Mouse (Mus musculus) cerebellum, adult 9-10 months (tissue): ENCODE data around the gene Rapgef1.
A peak's percentile ranks its signal among the peaks of the same experiment; 100 is the strongest.

Experiments used
- DNase-seq: peaks from one replicate; pipeline ENCODE4 v3.0.0; 2022

The Rapgef1 gene

DNA sequence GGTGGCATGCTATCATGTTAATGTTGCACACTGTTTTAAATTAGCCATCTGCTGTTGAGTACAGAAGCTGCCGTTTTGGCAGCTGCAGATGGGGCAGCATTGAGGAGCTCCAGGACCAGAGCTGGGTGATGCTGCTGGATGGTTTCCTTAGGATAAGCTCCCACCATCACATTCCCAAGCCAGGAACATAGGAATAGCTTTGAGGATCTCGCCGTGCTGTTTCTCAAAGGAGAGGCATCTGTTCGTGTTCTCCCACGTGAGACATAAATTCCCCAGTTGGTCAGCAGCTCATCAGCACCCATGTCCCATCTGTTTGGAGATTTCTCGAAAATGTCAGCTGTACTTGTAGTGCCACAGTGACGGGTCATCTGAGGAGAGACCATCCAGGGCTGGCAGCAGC is 28.3 kb downstream of the Rapgef1 start:
- DNase-seq, result no peak

DNA sequence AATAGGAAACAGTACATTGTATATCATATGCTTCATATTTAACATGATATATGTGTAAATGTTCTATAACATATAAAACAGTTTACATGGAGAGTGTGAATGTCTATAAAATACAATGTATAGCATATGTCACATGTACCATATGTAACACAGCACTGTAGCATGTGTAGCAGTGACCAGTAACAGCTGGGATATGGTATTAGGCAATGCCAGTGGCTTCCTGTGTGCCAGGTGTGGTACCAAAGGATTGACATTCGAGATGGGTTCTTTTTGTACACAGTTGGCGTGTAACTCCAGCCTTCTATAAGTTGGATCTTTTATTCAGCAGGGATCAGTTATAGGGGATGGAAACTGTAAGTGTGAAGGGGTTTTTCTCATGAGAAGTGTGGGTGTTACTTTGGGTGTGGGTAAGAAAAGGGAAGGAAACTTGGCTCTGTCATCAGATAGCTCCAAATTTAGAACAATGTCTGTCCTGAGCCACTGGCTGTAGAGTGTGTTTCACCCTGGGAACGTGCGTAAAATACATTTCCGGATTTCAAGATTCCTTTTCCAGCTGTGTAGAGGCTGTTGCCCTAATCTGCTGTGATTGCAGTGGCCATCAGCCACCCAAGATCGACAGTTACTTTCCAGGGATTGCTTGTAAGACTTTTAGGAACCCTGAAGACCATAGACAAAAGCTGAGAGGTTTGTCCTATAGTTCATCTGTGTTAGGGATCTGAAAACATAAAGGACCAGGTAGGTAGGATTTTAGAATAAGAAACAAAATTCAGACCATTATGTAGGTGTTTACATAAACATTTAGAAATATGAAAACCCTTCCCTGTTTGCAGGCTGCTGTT is 29.7 kb downstream of the Rapgef1 start:
- no peak for DNase-seq

DNA sequence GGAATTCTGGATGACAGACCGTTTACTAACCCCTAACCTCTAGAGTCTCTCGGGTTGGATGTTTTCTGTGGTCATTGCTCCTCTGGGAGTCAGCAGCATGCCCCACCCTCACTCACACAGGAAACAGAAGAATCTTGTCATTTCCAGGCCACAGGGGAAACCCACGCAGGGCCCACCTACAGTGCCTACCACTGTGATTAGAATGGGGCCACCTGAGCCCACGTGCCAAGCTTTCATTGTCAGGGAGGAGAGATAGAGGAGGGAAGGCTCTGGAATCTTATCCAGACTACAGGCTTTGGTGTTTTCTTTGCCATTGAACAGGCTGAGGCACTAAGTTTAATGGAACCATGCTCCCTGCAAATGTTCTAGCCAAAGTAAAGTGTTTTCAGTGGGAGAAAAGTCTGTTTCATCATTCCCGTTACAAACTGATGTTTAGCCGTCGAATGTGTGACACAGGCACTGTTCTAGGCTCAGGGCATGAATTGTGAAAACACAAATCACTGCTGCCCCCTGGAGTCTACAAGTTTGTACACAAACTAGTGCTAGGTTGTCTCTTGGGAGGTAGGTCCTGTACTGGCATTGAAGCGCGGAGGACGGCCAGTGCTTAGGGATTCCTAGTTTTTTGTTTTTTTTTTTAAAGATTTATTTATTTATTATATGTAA is 30.4 kb downstream of the Rapgef1 start:
- DNase-seq, result no peak

DNA sequence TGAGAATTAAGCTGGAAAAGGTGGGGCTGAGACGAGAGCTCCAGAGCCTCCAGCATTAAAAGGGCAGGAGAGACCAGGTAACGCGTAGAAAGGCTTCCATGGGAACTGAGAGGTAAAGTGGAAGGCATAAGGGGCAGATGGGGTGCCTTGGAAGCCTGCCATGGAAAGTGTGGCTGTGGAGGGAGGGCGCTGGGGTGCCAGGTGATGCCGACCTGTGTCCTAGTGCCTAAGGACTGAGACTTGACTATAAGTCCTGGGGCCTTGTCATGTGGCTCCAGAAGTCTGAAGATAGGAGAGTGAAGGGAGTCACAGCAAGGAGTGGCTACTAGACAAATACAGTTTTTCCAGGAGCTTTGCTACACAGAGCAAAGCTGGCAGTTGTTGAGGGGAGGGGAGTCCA is 32.4 kb downstream of the Rapgef1 start:
- peak; percentile 69 for DNase-seq

DNA sequence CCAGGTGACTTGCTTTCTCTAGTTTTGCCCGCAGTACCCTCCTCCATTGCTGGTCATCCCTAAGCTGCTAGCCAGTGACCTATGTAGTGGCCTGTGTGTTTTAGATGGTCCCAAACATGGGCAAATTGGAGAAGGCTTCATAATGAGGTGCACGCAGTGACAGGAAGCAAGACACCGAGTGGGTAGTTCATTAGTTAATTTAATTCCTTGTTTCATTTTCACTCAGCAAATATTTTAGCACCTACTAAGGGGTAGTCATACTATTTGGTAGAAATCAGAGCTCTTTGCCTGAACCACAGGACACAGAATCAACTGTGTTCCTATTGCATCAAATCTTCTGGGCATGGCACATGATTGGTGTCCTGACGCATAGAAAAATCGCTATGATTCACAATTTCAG is 35.9 kb downstream of the Rapgef1 start:
- DNase-seq, result no peak

DNA sequence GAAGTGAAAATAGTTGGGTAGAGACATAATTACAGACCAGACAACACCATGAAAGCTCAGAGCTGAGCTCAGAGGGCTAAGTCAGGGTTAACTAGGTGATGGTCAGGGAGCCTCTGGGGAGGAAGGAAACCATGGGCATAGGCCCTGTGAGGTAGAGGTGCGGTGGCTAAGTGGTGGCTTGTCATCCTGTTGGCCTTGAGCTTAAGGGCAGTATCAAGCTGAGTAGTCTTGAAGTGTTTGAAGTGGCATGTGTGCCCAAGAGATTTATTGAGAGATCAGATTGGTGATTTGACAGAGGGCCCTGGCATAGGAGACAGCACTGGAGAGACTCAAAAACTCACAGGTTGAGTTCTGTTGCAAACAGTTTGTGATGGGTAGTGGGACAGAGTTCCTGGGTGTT is 36.6 kb downstream of the Rapgef1 start:
- DNase-seq, result no peak

DNA sequence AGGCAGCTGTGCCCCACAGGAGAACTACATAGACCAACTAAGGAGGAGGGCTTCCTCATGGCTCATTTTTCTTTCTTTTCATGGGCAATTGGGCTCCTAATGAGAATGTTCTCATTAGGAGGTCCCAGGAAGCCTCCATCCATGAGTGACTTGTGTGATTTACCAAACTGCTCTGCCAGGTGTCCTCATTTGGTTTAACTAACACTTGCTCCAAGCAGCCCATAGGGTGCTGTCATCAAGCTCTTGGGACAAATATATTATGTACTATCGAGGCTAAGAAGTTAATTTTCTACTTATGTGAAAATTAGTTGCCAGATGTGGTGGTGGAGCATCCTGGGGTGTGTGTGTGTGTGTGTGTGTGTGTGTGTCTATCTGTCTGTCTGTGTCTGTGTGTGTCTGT is 37.6 kb downstream of the Rapgef1 start:
- no peak for DNase-seq

DNA sequence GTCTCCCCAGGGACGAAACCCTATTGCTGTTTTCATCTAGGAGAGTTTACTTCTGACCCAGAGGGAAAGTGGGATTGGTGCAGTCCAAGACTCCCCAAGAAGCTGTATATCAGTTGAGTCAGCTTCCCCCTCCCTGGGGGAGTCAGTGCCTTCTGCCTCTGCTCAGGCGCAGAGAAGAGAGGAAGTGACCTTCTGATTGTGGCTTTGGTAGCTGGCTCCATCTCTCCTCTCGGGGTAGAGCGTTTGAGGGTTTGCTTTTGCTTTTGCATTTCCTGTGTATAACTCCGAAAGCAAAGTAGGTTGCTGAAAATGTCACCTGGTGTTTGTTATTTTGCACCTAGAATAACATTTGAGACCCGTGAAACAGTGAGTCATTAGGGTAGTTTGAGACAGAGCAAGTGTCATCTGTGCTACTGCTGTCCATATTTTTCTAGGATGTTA is 42.3 kb downstream of the Rapgef1 start:
- no peak for DNase-seq

DNA sequence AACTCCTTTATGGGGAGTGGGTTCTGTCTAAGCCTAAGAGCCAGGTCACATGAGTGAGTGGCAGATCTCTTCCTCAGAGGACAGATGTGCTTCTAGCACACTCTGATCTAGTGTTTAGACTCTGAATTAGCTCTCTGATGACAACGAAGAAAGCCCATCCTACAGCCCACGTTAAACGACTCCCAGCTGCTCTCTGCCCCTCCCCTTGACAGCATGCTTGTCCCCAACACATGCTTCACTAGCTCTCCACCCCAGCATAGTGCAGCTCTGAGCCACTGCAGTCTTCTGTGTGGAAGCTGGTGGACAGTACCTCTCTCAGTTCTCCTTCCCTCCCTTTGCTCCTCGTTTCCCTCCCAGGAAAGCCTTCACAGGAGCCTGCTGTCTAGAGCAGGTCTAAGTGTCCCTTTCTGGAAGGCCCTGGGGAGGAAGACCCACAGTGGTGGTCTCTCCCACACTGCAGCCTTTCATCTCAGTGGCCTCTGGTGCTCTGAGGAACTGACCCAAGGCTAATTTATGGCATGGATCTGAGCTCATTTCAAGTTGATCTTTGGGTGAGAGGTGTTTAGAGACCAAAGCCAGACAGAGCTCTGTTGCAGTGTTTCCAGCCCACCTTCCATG is 43.8 kb downstream of the Rapgef1 start:
- DNase-seq, result no peak

DNA sequence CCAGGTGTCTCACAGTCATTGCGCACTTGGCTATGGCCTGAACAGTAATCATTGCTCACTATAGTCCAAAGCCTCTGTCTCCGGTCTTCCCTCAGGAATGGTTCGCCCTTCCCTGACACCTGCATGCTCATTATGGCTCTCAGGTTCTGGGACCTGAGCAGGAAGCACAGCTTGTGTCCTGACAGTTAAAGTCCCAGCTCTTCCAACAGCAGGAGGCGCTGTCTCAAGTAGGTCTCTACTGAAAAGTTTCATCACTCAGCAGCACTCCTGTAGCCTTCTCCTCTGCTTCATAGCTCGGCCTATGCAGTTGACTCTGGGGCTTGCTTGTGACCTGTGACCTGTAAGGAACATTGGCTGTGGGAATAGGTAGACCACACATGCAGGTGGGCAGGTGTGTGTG is 45.9 kb downstream of the Rapgef1 start:
- DNase-seq, result no peak

DNA sequence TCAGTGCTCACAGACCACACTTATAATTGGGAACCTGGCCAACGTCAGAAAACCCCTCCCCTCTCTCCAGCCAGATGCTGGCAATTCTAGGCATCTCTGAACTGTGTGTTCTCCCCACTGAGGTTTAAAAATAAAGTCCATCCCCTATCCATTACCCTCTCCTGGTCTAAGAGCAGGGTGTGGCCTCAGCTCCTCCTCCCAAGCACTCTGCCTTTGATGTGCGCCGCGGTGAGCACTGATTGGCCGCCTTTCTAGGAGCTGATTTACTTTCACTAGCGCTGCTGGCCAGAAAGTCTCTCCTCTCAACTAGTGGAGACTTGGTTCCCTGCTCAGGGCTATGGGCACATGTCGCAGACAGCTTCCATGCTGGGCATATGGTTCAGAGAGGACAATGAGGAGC is 47.1 kb downstream of the Rapgef1 start:
- no peak for DNase-seq

DNA sequence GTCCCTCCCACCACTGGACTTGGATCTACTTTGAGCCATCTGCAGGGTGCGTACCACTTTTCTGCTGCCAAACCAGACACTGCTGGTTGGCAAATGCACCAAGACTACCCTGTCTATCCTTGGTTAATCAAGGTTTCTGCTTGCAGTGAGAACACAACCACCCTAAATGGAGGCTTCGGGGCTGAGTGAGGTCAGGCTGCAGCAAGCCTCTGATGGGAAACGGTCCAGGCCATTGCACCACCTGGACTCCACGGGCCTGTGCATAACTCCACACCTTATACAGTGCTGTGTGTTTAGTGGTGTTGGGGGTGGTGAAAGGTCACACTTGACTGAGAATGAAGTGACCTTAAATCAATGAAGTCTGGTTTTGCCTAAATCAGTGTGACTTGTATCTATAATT is 47.6 kb downstream of the Rapgef1 start:
- DNase-seq, result no peak

DNA sequence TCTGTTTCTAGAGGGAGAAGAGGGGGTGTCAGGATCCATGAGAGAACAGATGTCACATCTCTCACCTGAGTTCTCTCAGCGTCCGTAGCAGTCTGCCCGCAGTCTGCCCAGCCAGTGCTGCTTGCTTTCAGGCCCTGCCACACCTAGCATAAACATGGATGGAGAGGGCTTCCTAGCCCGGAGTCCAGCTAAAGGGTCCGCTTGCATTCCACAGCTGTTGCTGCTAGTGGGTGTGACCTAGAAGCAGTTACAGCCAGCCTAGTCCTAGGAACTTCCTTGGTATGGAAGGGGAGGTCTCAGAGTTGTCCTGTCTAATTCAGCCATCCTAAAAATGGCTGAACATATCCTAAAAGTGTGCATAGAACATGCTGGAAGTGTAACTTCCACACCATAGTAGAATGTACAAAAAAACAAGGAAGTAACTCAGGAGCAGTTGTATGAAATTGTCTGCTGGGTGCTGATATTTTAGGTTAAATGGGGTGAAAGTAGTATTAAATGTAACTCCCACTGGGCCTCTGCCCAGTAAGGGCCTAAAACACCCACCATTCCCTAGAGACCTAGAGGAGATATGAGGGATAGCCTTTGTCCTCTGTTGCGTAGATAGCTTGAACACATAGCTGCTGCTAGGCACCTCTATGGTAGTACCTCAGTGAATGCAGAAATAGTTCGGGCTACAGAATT is 48.6 kb downstream of the Rapgef1 start:
- no peak for DNase-seq

DNA sequence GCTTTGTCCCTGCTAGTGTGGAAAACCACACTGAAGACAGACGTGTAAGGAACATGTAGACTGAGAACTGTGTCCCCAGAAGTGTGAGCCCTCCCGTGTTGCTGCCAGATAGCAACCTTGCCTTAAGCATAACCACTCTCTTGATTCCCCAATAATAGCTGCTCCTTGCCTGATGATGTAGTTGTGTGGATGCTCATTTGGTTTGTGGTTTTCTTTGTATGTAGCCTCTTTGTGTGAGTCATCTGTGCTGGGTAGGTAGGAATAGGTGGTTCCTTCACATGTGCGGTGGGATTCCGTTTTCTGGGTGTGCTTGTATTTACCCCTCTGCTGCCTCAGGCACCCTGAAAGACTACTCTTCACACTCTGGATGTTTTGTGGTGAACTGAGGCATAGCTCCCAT is 49.4 kb downstream of the Rapgef1 start:
- DNase-seq, result no peak

DNA sequence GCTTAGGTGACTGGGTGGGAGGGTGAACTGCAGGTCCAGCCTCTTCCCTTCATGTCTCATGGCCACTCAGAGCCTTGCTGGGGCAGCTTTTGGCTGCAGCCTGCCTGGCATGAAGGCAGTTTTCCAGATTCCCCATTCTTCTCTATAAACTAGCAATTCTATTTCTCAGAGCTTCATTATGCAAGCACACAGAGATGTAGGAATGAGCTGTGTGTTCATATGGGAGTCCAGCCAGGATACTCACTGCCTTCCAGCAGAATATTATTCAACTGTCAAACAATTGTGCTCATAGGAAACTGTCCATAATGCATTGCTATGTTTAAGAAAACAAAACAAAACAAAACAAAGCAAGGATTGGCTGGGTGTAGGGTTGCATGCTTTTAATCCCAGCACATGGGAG is 50.2 kb downstream of the Rapgef1 start:
- DNase-seq, result peak; percentile 59

DNA sequence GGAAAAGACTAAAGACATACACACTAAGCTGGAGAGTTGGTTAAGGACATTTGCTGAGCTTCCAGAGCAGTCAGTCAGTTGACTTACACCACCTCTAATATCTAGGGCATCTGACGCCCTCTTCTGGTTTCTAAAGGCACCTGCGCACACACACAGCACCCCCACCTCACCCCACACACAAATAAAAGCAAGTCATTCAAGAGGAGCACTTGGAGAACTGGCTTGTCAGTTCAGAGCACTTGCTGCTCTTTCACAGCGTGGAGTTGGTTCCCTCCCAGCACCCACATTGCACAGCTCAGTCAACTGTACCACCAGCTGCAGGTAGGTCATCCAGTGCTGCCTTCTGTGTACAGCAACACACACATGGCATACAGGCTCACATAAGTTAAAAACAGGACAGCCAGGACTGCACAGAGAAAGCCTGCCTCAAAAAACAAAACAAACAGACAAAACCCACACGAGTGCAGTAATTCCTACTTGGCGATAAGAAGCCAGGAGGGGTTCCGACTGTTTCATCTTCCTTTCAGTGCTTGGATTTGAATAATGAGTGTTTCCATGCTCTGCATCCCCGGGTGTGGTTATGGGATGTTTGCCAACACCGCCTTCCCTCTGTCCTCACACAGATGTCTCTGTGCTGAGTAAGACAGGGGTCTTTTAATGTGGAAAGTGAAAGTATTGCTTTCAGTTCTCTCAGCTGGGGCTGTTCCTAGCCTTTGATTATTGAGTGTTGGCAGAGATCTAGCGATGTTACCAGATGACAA is 50.9 kb downstream of the Rapgef1 start:
- DNase-seq, result peak; percentile 86

DNA sequence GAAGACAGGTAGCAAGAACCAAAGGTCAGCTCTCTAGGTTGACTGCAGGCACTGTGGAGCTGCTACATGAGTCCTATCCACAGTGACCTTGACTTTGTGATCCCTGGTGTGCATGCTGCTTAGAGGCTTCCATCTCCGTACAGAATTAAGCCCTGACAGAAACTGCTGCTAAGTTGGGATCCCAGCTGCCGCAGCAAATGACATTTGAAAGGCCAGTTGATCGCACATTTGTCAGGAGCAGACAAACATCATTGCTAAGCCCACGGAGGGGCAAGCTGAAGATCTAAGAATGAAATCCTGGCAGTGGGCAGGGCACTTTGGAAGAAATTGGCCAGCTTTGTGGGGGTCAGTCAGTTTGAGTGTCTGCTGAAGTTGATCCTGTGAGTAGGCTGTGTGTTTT is 51.9 kb downstream of the Rapgef1 start:
- DNase-seq, result no peak

DNA sequence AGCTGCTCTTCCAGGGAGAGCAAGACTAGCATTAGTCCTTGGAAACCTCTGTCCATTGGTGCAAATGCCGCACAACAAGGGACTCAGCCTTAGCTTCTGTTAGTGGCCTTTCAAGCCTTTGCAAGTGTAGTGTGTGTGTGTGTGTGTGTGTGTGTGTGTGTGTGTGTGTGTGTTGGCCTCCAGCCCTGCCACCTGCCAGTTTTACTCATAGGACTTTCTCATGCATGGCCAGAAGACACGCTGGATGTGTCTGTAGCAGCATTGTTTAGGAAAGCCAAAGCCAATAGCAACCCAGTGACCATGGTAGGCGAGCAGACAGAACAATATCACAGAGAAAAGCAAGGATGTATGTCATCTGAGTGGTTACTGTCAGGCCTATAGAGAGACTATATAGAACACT is 52.3 kb downstream of the Rapgef1 start:
- no peak for DNase-seq

DNA sequence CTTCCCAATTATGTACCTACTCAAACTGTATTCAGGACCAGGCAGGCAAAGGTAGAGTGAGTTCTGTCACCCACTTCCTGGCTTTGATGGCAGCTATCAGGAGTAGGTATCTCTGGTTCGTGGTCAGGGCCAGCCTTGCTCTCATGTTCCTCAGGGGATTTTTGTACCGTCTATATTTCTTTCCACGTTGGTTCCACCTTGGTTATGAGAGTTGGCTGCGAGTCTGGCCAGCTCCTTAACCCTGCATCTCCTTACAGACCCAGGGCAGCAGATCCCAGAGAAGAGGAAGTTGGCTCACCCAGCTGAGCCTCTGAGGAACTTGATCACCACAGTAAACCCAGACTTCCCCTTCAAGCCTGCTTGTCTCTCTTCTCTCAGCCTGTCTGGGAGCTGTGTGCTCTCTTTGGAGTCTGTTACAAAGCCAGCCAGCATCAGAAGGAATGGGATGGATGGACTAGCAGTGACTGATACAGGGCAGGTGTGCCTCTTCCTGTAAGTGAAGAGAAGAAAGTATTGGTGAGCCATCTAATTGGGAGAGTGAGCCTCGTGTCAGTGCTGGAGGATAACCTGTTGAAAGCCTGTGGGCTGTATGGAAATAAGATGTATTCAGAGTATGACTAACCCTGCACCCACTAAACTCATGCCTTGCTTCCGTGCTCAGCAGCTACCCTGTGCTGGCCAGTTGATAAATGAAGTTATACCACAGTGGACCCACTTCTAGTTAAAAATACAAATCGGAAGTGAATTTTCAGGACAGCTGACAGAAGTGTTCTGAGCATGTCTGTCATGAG is 53.4 kb downstream of the Rapgef1 start:
- no peak for DNase-seq

DNA sequence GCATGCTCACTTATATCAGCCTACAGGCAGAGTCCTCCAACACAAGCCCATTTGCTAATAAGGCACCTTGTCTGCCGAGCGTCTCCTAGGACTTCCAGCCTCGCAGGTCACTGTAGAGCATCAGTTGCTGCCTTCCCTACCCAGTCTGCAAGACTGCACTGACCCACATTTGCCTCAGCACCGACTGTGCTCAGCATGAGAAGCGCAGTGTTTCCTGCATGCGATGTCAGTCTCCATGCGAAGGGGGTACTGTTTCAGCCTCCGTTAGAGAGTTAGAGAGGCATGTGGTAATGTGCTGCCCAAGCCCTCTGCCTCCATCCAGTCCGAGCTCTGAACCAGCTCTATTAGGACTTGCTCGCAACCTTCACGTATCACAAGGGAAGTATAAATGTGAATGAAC is 54.6 kb downstream of the Rapgef1 start:
- no peak for DNase-seq

DNA sequence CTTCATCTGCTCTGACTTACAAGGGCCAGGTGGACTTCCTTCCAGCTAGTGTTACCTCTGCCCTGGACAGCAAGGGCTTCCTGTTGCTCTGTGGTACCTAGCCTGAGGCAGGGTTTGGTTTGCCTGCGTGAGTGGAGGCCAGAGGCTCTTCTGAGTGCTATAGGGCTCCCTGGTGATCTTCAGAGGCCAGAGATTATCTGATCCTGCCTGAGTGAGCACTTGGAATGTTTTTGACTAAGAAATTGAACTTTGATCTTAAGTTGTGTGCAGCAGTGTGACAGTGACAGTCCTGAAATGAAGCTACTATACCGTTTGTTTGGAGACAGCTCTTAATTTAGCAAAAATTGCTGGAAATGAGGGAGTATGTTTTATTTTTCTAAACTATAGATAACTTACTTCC is 55.0 kb downstream of the Rapgef1 start:
- no peak for DNase-seq

DNA sequence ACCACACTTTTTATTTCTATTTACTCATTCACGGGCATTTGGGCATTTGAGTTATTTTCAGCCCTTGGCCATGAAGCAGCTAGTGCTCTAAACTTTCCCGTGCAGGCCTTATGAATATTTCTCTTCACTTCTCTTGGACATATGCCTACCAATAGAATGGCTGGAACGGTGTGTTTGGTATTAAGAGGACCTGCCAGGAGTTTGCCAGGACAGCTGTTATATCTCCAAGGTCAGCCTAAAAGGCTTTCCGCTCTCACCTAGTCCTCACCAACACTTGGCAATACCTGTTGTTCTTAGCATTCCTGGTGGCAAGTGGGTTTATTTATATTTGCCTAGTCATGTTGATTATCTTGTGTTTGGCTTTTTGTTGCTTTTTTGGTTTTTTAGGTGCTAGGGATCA is 56.3 kb downstream of the Rapgef1 start:
- DNase-seq, result no peak
